20 mouse cellular contexts compared by ENCODE assay signal in genomic region chr11:116267637-116268036, GRCm38 (mm10). TPM values are rescaled to one million over a fixed set of nuclear protein-coding genes. Genes with fewer than 3 reads are reported as not detected.
A peak's percentile ranks its signal among the peaks of the same experiment; 100 is the strongest.
DNase-seq lines count a peak whose midpoint lies in the region; ATAC-seq and TF ChIP-seq lines count a peak whose summit lies in the region.
"Had no signal": no experiment of that assay in that cellular context is flagged by ENCODE, and none has a peak within 500 bp of the region (broad histone marks: within the 10 kb centered on the region; RNA-seq: fewer than 3 reads in every experiment).

No protein-coding gene starts in this region.

- no peak for TF ChIP-seq EP300 in MEL (IDR thresholded peaks at IDR 0.05; ENCODE audit: low read depth in 1 of 2, low read length in 2 of 2)

- ATAC-seq in midbrain, postnatal 0 days (ENCODE audit: low FRiP score) = no peak
- ATAC-seq in midbrain, embryonic 15.5 days (replicated peaks) = no peak
- ATAC-seq: inflammation-experienced regulatory T-cells, adult 6 months; Patski had no signal

- TF ChIP-seq POLR2A in kidney, adult 2 months (IDR thresholded peaks at IDR 0.05; ENCODE audit: low read depth, low read length) = no peak
- TF ChIP-seq POLR2A in MEL (IDR thresholded peaks at IDR 0.05; ENCODE audit: control insufficient read depth in 1 of 2, insufficient read depth in 1 of 2, low read depth in 1 of 2, low read length in 2 of 2, poor library complexity in 1 of 2) = no peak; a peak in 1 of 4 replicates
- TF ChIP-seq POLR2A in small intestine, adult 2 months (IDR thresholded peaks at IDR 0.05; ENCODE audit: low read depth, low read length) = no peak

- 85% methylated on average over 8 of the region's 8 CpGs for WGBS in kidney, adult 2 months
- WGBS in midbrain, postnatal 0 days = 82% methylated on average over 8 of the region's 8 CpGs
- WGBS in midbrain, embryonic 15.5 days = 82% methylated on average over 8 of the region's 8 CpGs
- WGBS in small intestine, adult 2 months = 85% methylated on average over 8 of the region's 8 CpGs

- H3K4me2 ChIP-seq in midbrain, postnatal 0 days (ENCODE audit: low read depth, low read length, poor library complexity, severe bottlenecking) = no peak overlapping the region
- H3K4me2 ChIP-seq in midbrain, embryonic 15.5 days = no peak overlapping the region
- H3K4me2 ChIP-seq: limb, embryonic 15.5 days had no signal

- peaks cover 32% of the 10 kb centered on the region for H3K79me2 ChIP-seq in MEL (ENCODE audit: control insufficient read depth, insufficient read depth, low read length, poor library complexity)

- no peaks in the 10 kb centered on the region for H3K27me3 ChIP-seq in kidney, adult 2 months (replicated peaks; ENCODE audit: control insufficient read depth, insufficient read depth, low read length)
- no peaks in the 10 kb centered on the region for H3K27me3 ChIP-seq in midbrain, postnatal 0 days (ENCODE audit: insufficient read depth, low read length)
- no peaks in the 10 kb centered on the region for H3K27me3 ChIP-seq in midbrain, embryonic 15.5 days (replicated peaks)
- no peaks in the 10 kb centered on the region for H3K27me3 ChIP-seq in MEL (ENCODE audit: control insufficient read depth in 1 of 2, insufficient read depth in 2 of 2, low read length in 2 of 2)
- H3K27me3 ChIP-seq in small intestine, adult 2 months (ENCODE audit: control insufficient read depth, insufficient read depth, low read length) = no peaks in the 10 kb centered on the region
- H3K27me3 ChIP-seq: limb, embryonic 15.5 days; Patski had no signal

- no peak overlapping the region for H3K27ac ChIP-seq in kidney, adult 2 months (ENCODE audit: insufficient read depth, low read depth, low read length)
- H3K27ac ChIP-seq in midbrain, postnatal 0 days (ENCODE audit: low read depth, low read length) = no peak overlapping the region
- no peak overlapping the region for H3K27ac ChIP-seq in midbrain, embryonic 15.5 days
- no peak overlapping the region for H3K27ac ChIP-seq in MEL (ENCODE audit: control insufficient read depth, low read depth, low read length)
- H3K27ac ChIP-seq in small intestine, adult 2 months (ENCODE audit: insufficient read depth, low read depth, low read length) = no peak overlapping the region
- H3K27ac ChIP-seq: heart, embryonic 10.5 days; limb, embryonic 15.5 days had no signal

- no peak overlapping the region for H3K9ac ChIP-seq in midbrain, postnatal 0 days (replicated peaks; ENCODE audit: low read length, poor library complexity, severe bottlenecking)
- H3K9ac ChIP-seq in midbrain, embryonic 15.5 days = no peak overlapping the region
- no peak overlapping the region for H3K9ac ChIP-seq in MEL (ENCODE audit: control insufficient read depth, low read depth, low read length, poor library complexity, severe bottlenecking)
- H3K9ac ChIP-seq: limb, embryonic 15.5 days had no signal

- DNase-seq in kidney, adult 2 months = no peak
- DNase-seq in kidney, postnatal 10 days = no peak
- DNase-seq in midbrain, postnatal 0 days (ENCODE audit: low spot score) = no peak
- DNase-seq in MEL (ENCODE audit: low read depth, low spot score) = peak; percentile 75
- no peak for DNase-seq in adrenal gland, postnatal 25 days
- DNase-seq in frontal cortex, adult 2 months (ENCODE audit: extremely low spot score in 1 of 2, low spot score in 1 of 2) = no peak
- DNase-seq: adrenal gland, adult 8-10 months; heart, postnatal 36 days; kidney, postnatal 4 days; spleen, adult 18-20 months; thymus, adult 18-20 months had no signal

- H3K9me3 ChIP-seq in midbrain, postnatal 0 days (ENCODE audit: low read length) = no peaks in the 10 kb centered on the region
- no peaks in the 10 kb centered on the region for H3K9me3 ChIP-seq in midbrain, embryonic 15.5 days
- no peaks in the 10 kb centered on the region for H3K9me3 ChIP-seq in MEL (replicated peaks; ENCODE audit: insufficient read depth, low read length)
- H3K9me3 ChIP-seq: heart, embryonic 10.5 days; limb, embryonic 15.5 days had no signal

- TF ChIP-seq RAD21 in MEL (IDR thresholded peaks at IDR 0.05; ENCODE audit: low read depth, low read length) = no peak

- H3K4me1 ChIP-seq in kidney, adult 2 months (ENCODE audit: control insufficient read depth, insufficient read depth, low read length) = 0 out of 2 replicates have a peak, but pooled peaks cover 2% of the 10 kb centered on the region
- H3K4me1 ChIP-seq in midbrain, postnatal 0 days (ENCODE audit: insufficient read depth, low read length) = no peaks in the 10 kb centered on the region; the same call in 1 of the 2 replicates
- H3K4me1 ChIP-seq in midbrain, embryonic 15.5 days = peaks cover 12% of the 10 kb centered on the region
- peaks cover 0 to 15% of the 10 kb centered on the region in 2 experiments; a peak in 2 of 4 replicates for H3K4me1 ChIP-seq in MEL (ENCODE audit: control insufficient read depth in 1 of 2, insufficient read depth in 2 of 2, low read length in 2 of 2)
- H3K4me1 ChIP-seq in small intestine, adult 2 months (ENCODE audit: control insufficient read depth, insufficient read depth, insufficient read length, low read length) = peaks cover 8% of the 10 kb centered on the region

- peaks cover 7% of the 10 kb centered on the region; the same call in 1 of the 2 replicates for H3K36me3 ChIP-seq in kidney, adult 2 months (ENCODE audit: control insufficient read depth, insufficient read depth, low read length)
- H3K36me3 ChIP-seq in midbrain, postnatal 0 days (ENCODE audit: insufficient read depth, low read length) = peaks cover 70% of the 10 kb centered on the region
- H3K36me3 ChIP-seq in midbrain, embryonic 15.5 days (replicated peaks) = peaks cover 53% of the 10 kb centered on the region
- H3K36me3 ChIP-seq in MEL (ENCODE audit: control insufficient read depth in 1 of 2, insufficient read depth in 2 of 2, low read length in 2 of 2) = peaks cover 21 to 46% of the 10 kb centered on the region in 2 experiments
- peaks cover 51% of the 10 kb centered on the region for H3K36me3 ChIP-seq in small intestine, adult 2 months (ENCODE audit: control insufficient read depth, insufficient read depth, low read length)

- no peak overlapping the region for H3K4me3 ChIP-seq in kidney, adult 2 months (ENCODE audit: insufficient read depth, low read depth, low read length)
- H3K4me3 ChIP-seq in midbrain, postnatal 0 days (ENCODE audit: low read depth, low read length) = no peak overlapping the region
- H3K4me3 ChIP-seq in midbrain, embryonic 15.5 days = no peak overlapping the region
- H3K4me3 ChIP-seq in MEL (ENCODE audit: control insufficient read depth in 1 of 2, insufficient read depth in 1 of 2, low read depth in 2 of 2, low read length in 2 of 2) = no peak overlapping the region
- H3K4me3 ChIP-seq in small intestine, adult 2 months (ENCODE audit: low read depth, low read length) = no peak overlapping the region
- H3K4me3 ChIP-seq: heart, embryonic 10.5 days; limb, embryonic 15.5 days; myocyte had no signal

- TF ChIP-seq CTCF in kidney, adult 2 months (conservative IDR thresholded peaks at IDR 0.05; ENCODE audit: insufficient read depth, insufficient read length, low read depth, low read length) = peak; percentile 35; the same call in 1 of the 2 replicates
- peak; percentile 45 for TF ChIP-seq CTCF in midbrain, postnatal 0 days (IDR thresholded peaks at IDR 0.05)
- TF ChIP-seq CTCF in MEL (IDR thresholded peaks at IDR 0.05 in 2 of 3, conservative IDR thresholded peaks at IDR 0.05 in 1 of 3; ENCODE audit: control insufficient read depth in 1 of 3, insufficient read depth in 1 of 3, low read depth in 2 of 3, low read length in 3 of 3, poor library complexity in 1 of 3, severe bottlenecking in 1 of 3) = peak; percentile 57 to 66 (median 64)
- peak; percentile 33; the same call in 1 of the 2 replicates for TF ChIP-seq CTCF in small intestine, adult 2 months (IDR thresholded peaks at IDR 0.05; ENCODE audit: extremely low read depth, insufficient read length, insufficient replicate concordance, low read depth, low read length)

RNA-seq across cellular contexts. Expression of gene Srp68, which starts 6.4 kb away (rescaled TPM):
- 53.7 and 53.8 TPM in 2 replicates for polyA plus RNA-seq in kidney, adult 2 months (2012; rRNA removed)
- total RNA-seq in midbrain, postnatal 0 days (2014; rRNA removed) = 17.7 and 27.3 TPM in 2 replicates
- polyA plus RNA-seq in midbrain, postnatal 0 days (2015; fragmentation: Nextera tagmentation; extraction: Ambion mirVana) = 47.9 and 50.9 TPM in 2 replicates
- polyA plus RNA-seq in midbrain, embryonic 15.5 days (2015; fragmentation: Nextera tagmentation; extraction: Ambion mirVana) = 62.4 and 63.5 TPM in 2 replicates
- total RNA-seq in MEL (2012; rRNA removed) = 163 and 180 TPM in 2 replicates
- 100 to 1,000 TPM; 146 to 228 TPM for polyA plus RNA-seq in MEL (2012; ENCODE audit: insufficient read depth in 1 of 2, insufficient read length in 2 of 2, low read depth in 1 of 2, low replicate concordance in 2 of 2, missing spikeins in 1 of 2)
- polyA plus RNA-seq in small intestine, adult 2 months (2012; rRNA removed) = 21.2 and 39.0 TPM in 2 replicates
- 68.1 and 70.9 TPM in 2 replicates for total RNA-seq in adrenal gland, postnatal 25 days (2021)
- polyA plus RNA-seq in frontal cortex, adult 2 months (2012; rRNA removed) = 63.4 and 63.9 TPM in 2 replicates

RNA-seq across cellular contexts. Expression of gene Galr2, which starts 13.1 kb away (rescaled TPM):
- 3.3 and 5.3 TPM in 2 replicates for polyA plus RNA-seq in kidney, adult 2 months (2012; rRNA removed)
- 0.47 TPM in 1 of 2 replicates, not detected in the other for total RNA-seq in midbrain, postnatal 0 days (2014; rRNA removed)
- 0.36 and 0.54 TPM in 2 replicates for polyA plus RNA-seq in midbrain, postnatal 0 days (2015; fragmentation: Nextera tagmentation; extraction: Ambion mirVana)
- polyA plus RNA-seq in midbrain, embryonic 15.5 days (2015; fragmentation: Nextera tagmentation; extraction: Ambion mirVana) = 0.45 and 0.57 TPM in 2 replicates
- 0.20 and 0.35 TPM in 2 replicates for total RNA-seq in MEL (2012; rRNA removed)
- polyA plus RNA-seq in MEL (2012; ENCODE audit: insufficient read depth in 1 of 2, insufficient read length in 2 of 2, low read depth in 1 of 2, low replicate concordance in 2 of 2, missing spikeins in 1 of 2) = 1 to 10 TPM in 1 of 2 experiments, not detected in 1; 1.2 TPM
- polyA plus RNA-seq in small intestine, adult 2 months (2012; rRNA removed) = 3.1 and 9.5 TPM in 2 replicates
- total RNA-seq in adrenal gland, postnatal 25 days (2021) = not detected in 2 replicates
- polyA plus RNA-seq in frontal cortex, adult 2 months (2012; rRNA removed) = not detected in 2 replicates
- total RNA-seq: common myeloid progenitor, adult 5-6 weeks; heart, postnatal 36 days; left cerebral cortex, adult 8-10 months had no signal
- polyA plus RNA-seq: inflammation-experienced regulatory T-cells, adult 6 months had no signal

RNA-seq across cellular contexts. Expression of gene Evpl, which starts 29.8 kb away (rescaled TPM):
- polyA plus RNA-seq in kidney, adult 2 months (2012; rRNA removed) = 6.8 and 7.1 TPM in 2 replicates
- total RNA-seq in midbrain, postnatal 0 days (2014; rRNA removed) = 3.3 and 4.9 TPM in 2 replicates
- 1.9 and 2.3 TPM in 2 replicates for polyA plus RNA-seq in midbrain, postnatal 0 days (2015; fragmentation: Nextera tagmentation; extraction: Ambion mirVana)
- polyA plus RNA-seq in midbrain, embryonic 15.5 days (2015; fragmentation: Nextera tagmentation; extraction: Ambion mirVana) = 0.84 and 0.96 TPM in 2 replicates
- 0.26 and 0.39 TPM in 2 replicates for total RNA-seq in MEL (2012; rRNA removed)
- under 1 TPM in 1 of 2 experiments, not detected in 1; 0.78 TPM for polyA plus RNA-seq in MEL (2012; ENCODE audit: insufficient read depth in 1 of 2, insufficient read length in 2 of 2, low read depth in 1 of 2, low replicate concordance in 2 of 2, missing spikeins in 1 of 2)
- polyA plus RNA-seq in small intestine, adult 2 months (2012; rRNA removed) = 6.3 and 12.1 TPM in 2 replicates
- 1.00 and 1.5 TPM in 2 replicates for total RNA-seq in adrenal gland, postnatal 25 days (2021)
- polyA plus RNA-seq in frontal cortex, adult 2 months (2012; rRNA removed) = 1.0 and 1.1 TPM in 2 replicates
- polyA plus RNA-seq: inflammation-experienced regulatory T-cells, adult 6 months had no signal

RNA-seq across cellular contexts. Expression of gene Exoc7, which starts 39.4 kb away (rescaled TPM):
- polyA plus RNA-seq in kidney, adult 2 months (2012; rRNA removed) = 33.2 and 33.5 TPM in 2 replicates
- total RNA-seq in midbrain, postnatal 0 days (2014; rRNA removed) = 81.0 and 101 TPM in 2 replicates
- 144 and 149 TPM in 2 replicates for polyA plus RNA-seq in midbrain, postnatal 0 days (2015; fragmentation: Nextera tagmentation; extraction: Ambion mirVana)
- 109 and 110 TPM in 2 replicates for polyA plus RNA-seq in midbrain, embryonic 15.5 days (2015; fragmentation: Nextera tagmentation; extraction: Ambion mirVana)
- 41.0 and 49.0 TPM in 2 replicates for total RNA-seq in MEL (2012; rRNA removed)
- 100 to 1,000 TPM in 1 of 2 experiments, 10 to 100 TPM in 1; 45.4 to 526 TPM for polyA plus RNA-seq in MEL (2012; ENCODE audit: insufficient read depth in 1 of 2, insufficient read length in 2 of 2, low read depth in 1 of 2, low replicate concordance in 2 of 2, missing spikeins in 1 of 2)
- 12.2 and 24.1 TPM in 2 replicates for polyA plus RNA-seq in small intestine, adult 2 months (2012; rRNA removed)
- 53.6 and 77.1 TPM in 2 replicates for total RNA-seq in adrenal gland, postnatal 25 days (2021)
- 89.7 and 97.5 TPM in 2 replicates for polyA plus RNA-seq in frontal cortex, adult 2 months (2012; rRNA removed)
